Mouse (Mus musculus): ENCODE measurements around the gene 1700017D01Rik. TPM values are rescaled to one million over a fixed set of nuclear protein-coding genes. Genes with fewer than 3 reads are reported as not detected.
"Not testable (repeated sequence)": the region's sequence is repeated elsewhere in the genome, so short reads cannot be mapped to it uniquely, and the experiment has no call there.

1700017D01Rik gene
- polyA plus RNA-seq, 1 experiment, result not detected

DNA sequence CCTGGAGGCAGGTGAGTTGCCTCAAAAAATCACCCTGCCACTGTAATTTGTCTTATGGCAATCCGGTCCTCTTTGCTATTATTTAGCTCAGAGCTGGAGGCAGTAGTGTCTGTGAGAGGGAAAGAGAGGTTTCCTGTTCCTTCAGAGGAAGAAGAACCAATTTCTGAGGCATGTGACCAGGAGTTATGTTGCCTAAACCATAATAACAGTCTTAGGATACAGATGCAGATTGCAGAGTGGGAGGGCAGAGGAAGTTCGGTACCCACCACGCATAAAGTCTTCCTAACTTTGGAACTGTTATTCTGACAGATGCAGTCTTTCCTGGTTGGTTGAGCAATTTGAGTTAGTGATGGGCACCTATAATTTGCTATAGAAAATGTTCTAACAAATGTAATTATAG is 32.3 kb downstream of the 1700017D01Rik start:
- 67% methylated on average over 3 of the region's 3 CpGs for WGBS
- no peak for TF ChIP-seq POLR2A (IDR thresholded peaks at IDR 0.05; ENCODE audit: borderline replicate concordance, extremely low read depth, low read depth, low read length)
- no peak for TF ChIP-seq CTCF (IDR thresholded peaks at IDR 0.05; ENCODE audit: insufficient read depth, low read length)
- DNase-seq, result no peak
- H3K4me3 ChIP-seq (replicated peaks; ENCODE audit: extremely low read depth, low read depth, low read length), result no peak overlapping the region
- H3K4me1 ChIP-seq (ENCODE audit: control insufficient read depth, insufficient read depth, low read length), result no peaks in the 10 kb centered on the region

DNA sequence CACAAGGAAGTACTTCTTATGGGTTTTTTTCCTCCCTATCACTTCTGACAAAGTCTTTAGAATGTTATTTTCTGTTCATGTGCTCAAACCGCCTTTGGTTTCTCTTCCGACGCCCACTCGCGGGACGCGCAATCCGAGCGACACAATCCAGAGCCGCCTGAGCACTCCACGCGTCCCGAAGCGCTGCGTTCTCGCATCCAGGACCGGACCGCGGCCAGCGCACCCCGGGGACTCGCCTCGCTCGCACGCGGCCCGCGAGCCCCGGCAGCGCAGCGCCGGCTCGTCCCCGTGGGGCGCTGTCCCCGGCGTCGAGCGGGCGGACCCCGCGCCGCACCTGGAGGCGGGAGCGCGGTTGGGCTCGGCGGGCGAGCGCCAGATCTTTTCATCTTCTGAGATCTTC is 38.5 kb downstream of the 1700017D01Rik start:
- not testable (repeated sequence) for H3K4me1 ChIP-seq (ENCODE audit: control insufficient read depth, insufficient read depth, low read length); H3K4me3 ChIP-seq (replicated peaks; ENCODE audit: extremely low read depth, low read depth, low read length); DNase-seq
- WGBS, result 3% methylated on average over 50 of the region's 50 CpGs

DNA sequence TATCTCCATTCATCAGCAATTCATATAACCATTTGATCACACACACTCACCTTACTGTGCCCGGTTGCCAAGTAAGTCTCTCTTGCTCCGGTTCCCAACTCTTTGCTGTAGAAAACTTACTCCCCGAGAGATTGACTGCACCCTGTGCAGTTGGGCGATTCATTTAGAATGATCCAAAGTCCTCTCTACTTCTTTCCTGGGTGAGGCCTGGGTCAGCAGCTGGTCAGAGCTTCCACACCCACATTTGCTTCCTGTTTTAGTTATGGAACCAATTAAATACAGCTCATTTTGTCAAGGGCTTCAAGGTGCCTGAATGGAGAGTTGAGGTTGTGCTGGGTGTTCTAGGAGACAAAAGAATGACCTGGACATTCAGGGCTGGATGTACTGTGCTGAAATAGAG is 49.7 kb downstream of the 1700017D01Rik start, which contains the start of gene Ms4a8a:
Ms4a8a (minus strand) TSS at position 169 of the 400 bp plus-strand sequence.
- 69% methylated on average over 4 of the region's 4 CpGs for WGBS
- TF ChIP-seq POLR2A (IDR thresholded peaks at IDR 0.05; ENCODE audit: borderline replicate concordance, extremely low read depth, low read depth, low read length) (no peak), CTCF (IDR thresholded peaks at IDR 0.05; ENCODE audit: insufficient read depth, low read length) (no peak)
- H3K4me3 ChIP-seq (replicated peaks; ENCODE audit: extremely low read depth, low read depth, low read length), result no peak within 1 kb of the TSS
- no peak for DNase-seq
- no peaks in the 10 kb centered on the region for H3K4me1 ChIP-seq (ENCODE audit: control insufficient read depth, insufficient read depth, low read length)

DNA sequence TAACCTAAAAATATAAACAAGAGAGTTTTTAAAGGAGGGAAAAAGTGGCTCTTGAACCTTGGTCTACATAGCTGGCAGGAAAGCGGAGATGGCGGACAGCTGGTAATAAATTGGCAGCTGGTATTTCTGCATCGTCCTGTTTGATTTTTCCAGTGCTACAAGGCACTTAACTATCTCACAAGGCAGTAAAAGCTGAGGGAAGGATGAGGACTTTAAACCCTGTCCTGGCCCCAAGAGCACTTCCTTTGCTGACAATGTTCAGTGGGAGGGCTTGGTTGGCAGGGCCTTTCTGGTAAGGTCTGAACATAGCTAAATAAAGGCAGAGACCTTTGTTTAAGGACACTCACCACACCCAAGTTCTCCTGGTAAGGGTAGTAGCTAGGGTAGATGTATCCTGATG is 60.3 kb downstream of the 1700017D01Rik start:
- TF ChIP-seq CTCF (IDR thresholded peaks at IDR 0.05; ENCODE audit: insufficient read depth, low read length), result no peak
- TF ChIP-seq POLR2A (IDR thresholded peaks at IDR 0.05; ENCODE audit: borderline replicate concordance, extremely low read depth, low read depth, low read length), result no peak

DNA sequence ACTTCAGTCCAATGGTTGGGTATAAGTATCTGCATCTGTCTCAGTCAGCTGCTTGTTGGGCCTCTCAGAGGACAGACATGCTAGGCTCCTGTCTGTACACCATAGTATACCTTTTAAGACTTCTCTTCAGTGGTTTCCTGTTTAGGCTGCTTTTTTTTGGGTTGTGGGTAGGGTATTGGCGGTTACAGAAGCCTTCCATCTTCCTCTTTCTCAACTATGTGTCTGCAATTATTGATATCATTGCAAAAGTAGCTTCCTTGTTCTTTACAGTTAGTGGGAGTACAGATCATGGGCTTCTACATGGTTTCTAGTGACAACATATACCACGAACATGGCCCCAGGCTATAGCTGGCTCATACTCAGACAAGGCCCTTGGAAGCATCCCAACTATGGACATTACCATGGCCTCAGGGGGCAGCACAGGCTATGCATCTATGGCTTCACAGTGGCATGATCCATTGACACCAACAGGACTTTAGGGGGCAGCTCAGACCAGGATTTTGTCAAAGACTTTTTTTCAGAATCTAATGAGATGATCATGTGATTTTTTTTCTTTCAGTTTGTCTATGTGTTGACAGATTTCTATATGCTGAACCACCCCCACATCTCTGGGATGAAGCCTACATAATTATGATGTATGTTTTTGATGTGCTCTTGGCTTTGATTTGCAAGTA is 65.3 kb downstream of the 1700017D01Rik start:
- no peak for DNase-seq
- 59% methylated on average over 2 of the region's 2 CpGs for WGBS
- TF ChIP-seq POLR2A (IDR thresholded peaks at IDR 0.05; ENCODE audit: borderline replicate concordance, extremely low read depth, low read depth, low read length), result no peak
- no peak for TF ChIP-seq CTCF (IDR thresholded peaks at IDR 0.05; ENCODE audit: insufficient read depth, low read length)
- H3K4me3 ChIP-seq (replicated peaks; ENCODE audit: extremely low read depth, low read depth, low read length), result no peak overlapping the region
- H3K4me1 ChIP-seq (ENCODE audit: control insufficient read depth, insufficient read depth, low read length), result no peaks in the 10 kb centered on the region

More for the DNA sequence above, 60.3 kb downstream of the 1700017D01Rik start:
- H3K4me1 ChIP-seq (ENCODE audit: control insufficient read depth, insufficient read depth, low read length), result no peaks in the 10 kb centered on the region
- DNase-seq, result no peak
- 77% methylated on average over 3 of the region's 3 CpGs for WGBS
- no peak overlapping the region for H3K4me3 ChIP-seq (replicated peaks; ENCODE audit: extremely low read depth, low read depth, low read length)

DNA sequence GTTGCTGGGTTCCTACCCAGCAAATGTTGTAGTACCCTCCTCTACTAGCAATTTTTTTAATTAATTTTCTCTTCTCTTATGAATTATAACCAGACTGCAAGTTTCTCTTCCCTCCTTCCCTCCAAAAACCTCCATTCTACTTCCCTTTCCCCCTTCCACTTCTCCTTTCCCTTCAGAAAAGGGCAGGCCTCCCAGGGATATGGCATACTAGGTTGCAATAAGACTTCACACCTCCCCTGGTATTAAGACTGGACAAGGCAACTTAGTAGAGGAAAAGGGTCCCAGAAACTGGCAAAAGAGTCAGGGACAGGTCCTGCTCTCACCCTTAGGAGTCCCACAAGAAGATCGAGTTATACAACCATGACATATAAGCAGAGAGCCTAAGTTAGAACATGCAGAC is 69.8 kb downstream of the 1700017D01Rik start:
- Histone ChIP-seq H3K4me1 (ENCODE audit: control insufficient read depth, insufficient read depth, low read length) (no peaks in the 10 kb centered on the region), H3K4me3 (replicated peaks; ENCODE audit: extremely low read depth, low read depth, low read length) (no peak overlapping the region)
- TF ChIP-seq CTCF (IDR thresholded peaks at IDR 0.05; ENCODE audit: insufficient read depth, low read length) (no peak), POLR2A (IDR thresholded peaks at IDR 0.05; ENCODE audit: borderline replicate concordance, extremely low read depth, low read depth, low read length) (no peak)
- 88% methylated on average over 1 of the region's 1 CpGs for WGBS
- no peak for DNase-seq

DNA sequence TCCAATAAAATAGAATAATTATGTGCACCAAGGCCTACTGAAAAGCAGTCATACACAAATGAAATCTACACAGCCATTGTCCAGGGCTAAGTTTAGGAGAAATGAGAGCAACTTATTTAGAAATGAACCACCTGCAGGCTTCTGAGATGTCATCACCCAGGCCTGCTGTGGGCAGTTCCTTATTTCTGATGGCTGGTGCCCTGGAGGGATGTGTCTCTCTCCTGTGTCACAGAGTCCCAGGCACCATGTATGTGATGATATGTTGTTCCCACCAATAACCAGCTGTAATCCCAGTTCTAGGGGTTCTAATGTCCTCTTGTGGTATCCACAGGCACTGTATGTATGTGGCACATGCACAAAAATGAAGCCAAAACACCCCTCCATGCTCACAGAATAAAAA is 70.7 kb downstream of the 1700017D01Rik start:
- TF ChIP-seq CTCF (IDR thresholded peaks at IDR 0.05; ENCODE audit: insufficient read depth, low read length), result no peak
- no peak overlapping the region for H3K4me3 ChIP-seq (replicated peaks; ENCODE audit: extremely low read depth, low read depth, low read length)
- no peak for DNase-seq
- H3K4me1 ChIP-seq (ENCODE audit: control insufficient read depth, insufficient read depth, low read length), result no peaks in the 10 kb centered on the region

DNA sequence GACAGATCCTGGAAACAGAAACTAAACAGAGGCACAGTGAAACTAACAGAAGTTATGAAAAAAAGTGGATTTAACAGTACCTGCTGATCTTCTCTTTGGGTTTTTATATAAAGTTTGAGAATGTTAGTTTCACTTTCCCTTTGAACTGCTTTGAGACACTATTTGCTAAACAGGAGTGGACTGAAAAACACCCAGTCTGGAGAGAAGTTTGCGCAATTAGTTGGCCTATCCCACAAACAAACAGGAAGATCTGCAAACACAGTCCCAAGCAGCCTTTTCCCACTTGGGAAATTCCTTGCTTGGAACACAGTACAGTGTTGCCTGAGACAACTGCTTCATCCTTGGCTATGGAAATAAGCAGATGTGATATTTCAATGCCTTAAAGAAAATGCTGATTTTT is 75.0 kb downstream of the 1700017D01Rik start:
- not testable (repeated sequence) for H3K4me3 ChIP-seq (replicated peaks; ENCODE audit: extremely low read depth, low read depth, low read length); H3K4me1 ChIP-seq (ENCODE audit: control insufficient read depth, insufficient read depth, low read length); DNase-seq
- WGBS, result 38% methylated on average over 1 of the region's 1 CpGs

DNA sequence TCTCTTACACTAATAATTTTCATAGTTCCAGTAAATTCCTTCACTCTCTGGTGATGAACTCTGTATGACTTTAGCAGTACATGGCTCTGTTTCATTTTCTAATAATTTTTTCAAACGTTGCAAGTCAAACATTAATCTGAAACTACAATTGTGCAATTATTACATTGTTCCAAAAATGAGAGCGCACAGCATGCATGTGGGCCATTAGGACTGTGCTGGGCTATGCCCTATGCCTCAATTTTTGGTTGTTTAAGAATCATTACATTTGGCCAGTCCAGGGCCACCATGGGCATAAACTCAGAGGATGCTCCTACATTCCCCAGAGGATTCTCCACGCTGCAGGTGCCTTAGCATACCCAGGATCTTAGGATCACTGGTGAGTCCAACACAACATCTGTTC is 77.4 kb downstream of the 1700017D01Rik start:
- no peak for DNase-seq

DNA sequence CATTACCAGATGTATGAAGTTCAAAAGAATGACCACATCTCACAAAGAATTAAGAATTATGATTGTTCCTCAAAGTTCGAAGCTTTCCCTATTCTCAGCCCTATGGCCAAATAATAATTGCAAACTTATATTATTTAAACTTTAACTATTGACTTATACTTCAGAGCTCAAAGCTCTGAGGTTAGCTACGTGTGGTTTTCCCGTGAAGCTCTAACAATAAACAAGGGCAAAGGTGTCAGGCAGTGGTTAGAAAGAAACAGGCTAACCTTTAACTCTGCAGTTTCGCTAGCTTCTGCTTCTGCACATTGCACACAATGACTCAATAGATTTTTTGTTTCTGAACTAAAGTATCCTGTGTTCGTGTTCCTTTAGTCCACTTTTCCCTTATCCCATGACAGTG is 77.8 kb downstream of the 1700017D01Rik start:
- TF ChIP-seq POLR2A (IDR thresholded peaks at IDR 0.05; ENCODE audit: borderline replicate concordance, extremely low read depth, low read depth, low read length) (no peak), CTCF (IDR thresholded peaks at IDR 0.05; ENCODE audit: insufficient read depth, low read length) (no peak)
- Histone ChIP-seq H3K4me3 (replicated peaks; ENCODE audit: extremely low read depth, low read depth, low read length) (no peak overlapping the region), H3K4me1 (ENCODE audit: control insufficient read depth, insufficient read depth, low read length) (peaks cover 5% of the 10 kb centered on the region)
- WGBS, result 44% methylated on average over 5 of the region's 5 CpGs
- no peak for DNase-seq

More for the DNA sequence above, 77.4 kb downstream of the 1700017D01Rik start:
- Histone ChIP-seq H3K4me1 (ENCODE audit: control insufficient read depth, insufficient read depth, low read length) (peaks cover 2% of the 10 kb centered on the region; the same call in 1 of the 2 replicates), H3K4me3 (replicated peaks; ENCODE audit: extremely low read depth, low read depth, low read length) (no peak overlapping the region)
- 51% methylated on average over 3 of the region's 3 CpGs for WGBS
- TF ChIP-seq CTCF (IDR thresholded peaks at IDR 0.05; ENCODE audit: insufficient read depth, low read length) (no peak), POLR2A (IDR thresholded peaks at IDR 0.05; ENCODE audit: borderline replicate concordance, extremely low read depth, low read depth, low read length) (no peak)

All from lung, adult 2 months (tissue).